Mouse (Mus musculus): ENCODE measurements at regions not wholly inside any gene's neighbourhood (a gene's known extent, or its start where the extent isn't known, plus 50 kb on each side); places are given as distances from the start of the nearest gene placed in this dataset.
A peak's percentile ranks its signal among the peaks of the same experiment; 100 is the strongest.

DNA sequence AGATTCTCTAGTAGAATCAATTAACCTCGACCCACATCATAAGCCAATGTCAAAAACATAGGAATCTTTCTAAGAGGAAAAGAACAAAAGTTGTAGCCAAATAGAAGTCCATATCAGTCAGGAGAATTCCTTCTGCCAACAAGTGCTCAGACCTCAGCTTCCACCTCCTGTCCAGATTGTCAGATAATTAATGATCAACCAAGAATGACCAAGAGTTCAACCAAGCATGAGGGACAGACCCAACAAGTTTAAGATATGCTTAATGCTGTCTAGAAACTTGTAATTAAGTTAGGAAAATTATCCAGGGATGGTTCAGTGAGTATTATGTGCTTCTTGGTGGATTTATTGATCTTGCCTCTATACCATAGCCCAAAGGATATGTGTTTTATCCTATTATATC is 238.6 kb downstream of the Nedd1 start:
- DNase-seq: no peak

GRCm38 (mm10) chr10:92473282-92473681 is 248.9 kb downstream of the Nedd1 start:
- DNase-seq: no peak

GRCm38 (mm10) chr10:92471111-92471510 is 251.1 kb downstream of the Nedd1 start:
- no peak for DNase-seq

DNA sequence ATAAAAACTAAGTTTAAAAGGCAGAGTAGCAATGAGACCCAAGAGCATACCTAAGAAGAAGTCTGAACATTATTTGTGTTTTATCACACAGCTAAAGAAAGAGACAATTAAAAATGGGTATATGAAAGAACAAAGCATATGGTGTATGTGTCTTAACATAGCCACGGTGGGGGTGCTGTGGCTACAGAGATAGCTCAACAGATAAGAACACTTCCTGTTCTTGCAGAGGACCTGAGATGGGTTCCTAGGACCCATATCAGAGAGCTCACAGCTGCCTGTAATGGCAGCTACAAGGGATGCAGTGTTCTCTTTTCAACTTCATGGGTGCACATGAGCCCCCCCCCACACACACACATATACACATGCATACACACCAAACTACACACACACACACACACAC is 267.0 kb downstream of the Nedd1 start:
- no peak for DNase-seq

- DNase-seq: no peak
Measured at GRCm38 (mm10) chr10:92453550-92453949, 268.7 kb downstream of the Nedd1 start.

- DNase-seq: no peak
Measured at GRCm38 (mm10) chr10:92445957-92446356, 276.3 kb downstream of the Nedd1 start.

DNA sequence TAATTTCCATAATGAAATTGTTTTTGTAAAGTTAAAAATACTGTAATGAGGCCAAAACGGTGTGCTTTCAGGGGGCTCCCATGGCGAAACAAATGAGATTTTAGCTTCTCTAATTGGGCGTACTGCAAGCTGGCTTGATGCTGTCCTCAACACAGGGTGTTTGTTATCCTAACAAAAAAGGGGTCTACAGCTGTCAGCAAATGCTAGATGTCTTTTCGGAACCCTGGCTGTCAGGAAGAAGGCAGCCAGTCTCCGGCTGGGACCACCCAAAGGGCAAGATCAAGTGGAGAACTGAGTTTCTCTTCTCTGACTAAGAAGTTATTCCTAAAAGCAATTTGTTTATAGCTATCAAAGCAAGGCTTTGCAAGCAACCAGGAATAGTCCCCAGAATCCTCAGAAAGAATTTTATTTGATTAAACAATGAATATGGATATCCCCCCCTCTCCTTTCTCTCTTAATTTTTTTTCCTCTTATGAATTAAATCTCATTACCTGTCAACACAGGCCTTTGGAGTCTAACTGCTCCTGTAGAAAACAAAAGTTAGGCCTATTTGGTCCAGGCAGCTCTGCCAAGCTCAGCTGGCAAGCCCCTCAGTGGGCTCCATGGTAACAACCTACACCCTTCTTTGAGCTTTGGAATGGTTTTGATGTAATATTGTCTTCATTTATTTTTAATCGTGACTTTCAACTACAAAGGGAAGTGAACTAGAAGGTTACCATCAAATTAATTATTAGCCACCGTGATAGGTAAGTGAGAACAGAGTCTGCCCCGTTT is 283.4 kb downstream of the Nedd1 start:
- peak; percentile 29 to 45 for DNase-seq

DNA sequence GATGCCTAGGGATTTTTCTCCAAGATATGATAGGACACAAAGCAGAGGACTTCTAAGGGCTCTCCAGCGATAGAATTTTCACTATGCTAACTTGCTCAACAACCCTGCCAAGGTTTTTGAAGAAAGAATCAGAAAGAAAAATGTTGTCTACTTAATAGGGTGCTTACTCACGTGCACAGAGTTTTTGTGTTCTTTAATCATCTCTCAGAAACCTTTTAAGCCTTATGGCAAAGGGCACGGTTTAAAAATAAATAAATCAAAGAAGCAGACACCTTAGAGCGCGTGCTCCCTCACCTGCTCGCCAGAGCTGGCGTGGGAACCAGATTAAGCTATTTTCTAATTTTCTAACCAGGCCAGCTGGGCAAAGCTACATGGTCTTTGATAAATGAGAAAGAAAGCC is 293.0 kb downstream of the Nedd1 start:
- DNase-seq: no peak

DNA sequence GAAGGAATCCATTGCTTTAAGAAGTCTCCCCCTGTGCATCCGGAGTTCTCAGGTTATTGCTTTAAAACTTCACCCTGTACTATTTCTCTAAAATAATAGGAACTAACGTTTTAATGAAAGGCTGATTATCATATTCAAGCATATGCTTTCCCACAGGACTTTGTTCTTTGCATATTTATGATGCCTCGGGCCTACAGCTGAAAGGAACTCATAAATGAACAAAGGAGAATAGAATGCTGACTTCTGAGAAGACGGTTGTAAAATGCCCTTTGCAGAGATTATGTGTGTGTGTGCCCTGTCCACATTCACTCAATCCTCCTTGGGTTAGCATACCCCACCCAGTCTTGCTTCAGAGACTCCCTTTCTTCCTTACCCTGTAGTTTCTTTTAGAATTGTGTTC is 294.2 kb downstream of the Nedd1 start:
- DNase-seq: no peak

DNA sequence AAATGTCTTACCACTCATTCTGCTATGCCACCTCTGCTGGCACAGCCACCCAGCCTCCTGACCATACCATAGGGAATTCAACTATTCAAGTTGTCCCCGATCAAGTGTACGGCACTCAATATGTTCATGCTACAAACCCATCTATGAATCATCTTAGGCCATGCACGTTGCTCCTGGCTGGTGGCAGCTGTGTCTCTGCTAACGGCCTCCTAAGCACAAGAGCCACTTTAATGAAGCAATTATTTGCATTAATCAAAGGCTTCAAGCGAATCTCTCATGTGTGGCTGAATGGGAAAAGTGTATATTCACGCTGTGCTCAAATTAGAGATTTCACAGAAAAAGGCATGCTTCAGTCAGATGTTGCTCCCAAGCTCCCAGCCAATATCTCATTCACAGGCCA is 295.8 kb downstream of the Nedd1 start:
- no peak for DNase-seq

GRCm38 (mm10) chr10:92412737-92413136 is 309.5 kb downstream of the Nedd1 start:
- DNase-seq: no peak

GRCm38 (mm10) chr10:92410813-92411325 is 311.4 kb downstream of the Nedd1 start:
- no peak for DNase-seq

DNA sequence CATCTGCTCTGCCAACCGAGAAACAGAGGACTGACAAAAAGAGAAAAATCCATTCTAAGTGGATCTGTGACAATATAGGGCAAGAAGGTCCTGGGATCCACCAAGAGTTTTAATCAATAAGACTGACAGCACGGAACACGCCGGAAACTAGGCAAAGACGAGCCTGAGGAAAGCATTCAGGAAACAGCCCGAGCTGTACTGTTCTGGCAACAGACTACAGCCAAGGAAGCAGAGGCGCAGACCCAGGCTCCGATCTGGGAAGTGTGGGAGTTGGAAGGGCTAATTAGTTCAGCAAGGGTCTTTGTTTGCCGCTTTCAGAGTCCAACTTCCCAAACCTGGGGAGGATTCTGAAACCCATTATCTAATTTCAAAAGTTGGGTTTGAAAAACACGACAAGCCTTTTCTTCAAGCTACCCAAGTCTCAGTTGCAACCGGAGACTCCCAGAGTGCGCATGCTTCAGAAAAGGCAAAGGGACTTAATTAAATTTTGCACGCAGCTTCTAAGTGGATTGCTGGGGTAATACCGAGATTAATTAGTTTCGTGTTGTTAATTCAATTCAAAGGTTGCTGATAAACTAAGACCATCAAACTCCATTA is 317.4 kb downstream of the Nedd1 start:
- peak; percentile 27 to 35 for DNase-seq

- no peak for DNase-seq
Measured at GRCm38 (mm10) chr10:92400587-92401090, 321.6 kb downstream of the Nedd1 start.

- DNase-seq: no peak
Measured at GRCm38 (mm10) chr10:92389176-92389732, 333.0 kb downstream of the Nedd1 start.

GRCm38 (mm10) chr10:92367126-92367525 is 355.1 kb downstream of the Nedd1 start:
- DNase-seq: no peak

DNA sequence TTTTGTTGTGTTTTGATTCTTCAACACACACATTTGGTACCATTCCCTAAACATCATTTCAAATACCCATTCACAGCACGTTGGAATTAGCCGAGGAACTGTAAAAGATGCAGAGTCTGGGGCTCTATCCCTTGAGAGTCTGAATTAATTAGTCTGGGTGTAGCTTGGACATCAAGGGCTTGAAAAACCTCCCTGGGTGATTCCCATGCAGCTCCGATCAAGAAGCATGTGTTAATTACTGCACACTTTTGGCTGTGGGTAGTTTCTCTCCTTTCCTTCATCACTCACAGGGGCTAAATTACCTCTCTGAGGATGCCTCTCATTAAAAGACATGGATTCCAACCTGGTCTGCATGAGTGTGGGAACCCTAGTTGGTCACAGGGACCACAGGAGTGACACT is 365.5 kb downstream of the Nedd1 start:
- DNase-seq: no peak

DNA sequence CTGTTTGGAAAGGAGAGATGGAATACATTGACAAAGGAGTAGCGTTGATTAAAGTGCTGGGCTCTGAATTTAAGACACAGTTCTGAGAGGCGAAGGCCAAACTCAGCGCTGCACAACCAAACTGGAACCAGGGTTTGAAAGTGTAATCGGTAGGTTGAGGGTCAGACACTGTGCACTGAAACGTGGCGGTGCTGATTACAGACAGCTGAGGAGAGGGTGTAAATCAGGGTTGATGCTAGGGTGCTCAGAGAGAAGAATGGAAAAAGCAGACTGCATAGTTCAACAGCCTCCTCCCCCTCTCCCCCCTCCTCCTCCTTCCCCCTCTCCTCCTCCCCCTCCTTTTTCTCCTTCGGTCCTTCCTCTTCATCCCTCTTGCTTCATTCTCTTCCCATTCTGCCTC is 373.2 kb downstream of the Nedd1 start:
- DNase-seq: no peak

GRCm38 (mm10) chr10:92347960-92348675 is 374.1 kb downstream of the Nedd1 start:
- no peak for DNase-seq

DNA sequence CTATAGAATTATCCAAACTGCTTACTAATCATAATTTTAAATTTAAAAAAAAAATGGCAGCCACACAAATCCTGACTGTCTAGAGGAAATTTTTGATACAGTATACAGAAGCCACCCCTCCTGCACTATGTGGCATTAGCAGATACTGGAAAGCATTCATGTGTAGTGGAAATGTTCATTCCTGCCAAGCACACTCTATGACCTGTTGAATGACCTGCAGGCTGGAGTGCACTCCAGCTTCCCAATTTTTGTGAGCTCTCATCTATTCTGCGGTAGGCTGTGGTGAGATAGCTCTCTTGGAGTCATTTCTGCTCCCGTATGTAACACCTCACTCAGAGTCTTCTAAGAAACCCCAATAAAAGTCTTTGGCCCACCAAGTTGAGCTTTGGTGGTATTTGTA is 382.5 kb downstream of the Nedd1 start:
- DNase-seq: no peak

- no peak for DNase-seq
Measured at GRCm38 (mm10) chr10:92336949-92337348, 385.3 kb downstream of the Nedd1 start.

DNA sequence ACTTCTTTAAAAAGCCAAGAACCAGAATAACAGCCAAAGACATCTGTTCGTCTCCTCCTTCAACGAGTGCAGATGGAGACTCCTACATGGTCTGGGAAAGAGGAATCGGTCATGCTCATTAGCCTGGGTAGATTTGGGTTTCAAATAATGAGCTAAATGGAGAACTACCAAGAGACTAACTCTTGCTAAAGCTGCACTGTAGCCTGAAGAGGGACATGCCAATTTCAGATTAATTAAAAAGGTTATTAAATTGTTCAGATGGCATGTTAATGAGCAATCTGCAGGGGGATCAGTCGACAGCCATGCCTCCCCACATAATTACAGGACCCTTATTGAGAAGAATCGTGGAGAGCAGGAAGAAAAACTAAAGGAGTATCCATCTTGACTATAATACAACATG is 386.1 kb downstream of the Nedd1 start:
- DNase-seq: no peak

- no peak for DNase-seq
Measured at GRCm38 (mm10) chr10:92335141-92335540, 387.1 kb downstream of the Nedd1 start.

Data from layer of hippocampus, postnatal 36 days (tissue).